Mouse (Mus musculus) G1E (cell line): ENCODE measurements around the gene Olfr1444.

ENCODE experiments used
- CTCF ChIP-seq: IDR thresholded peaks from 2 replicates; pipeline ENCODE4 v1.5.1; 2012; ENCODE audit warnings: low read depth, low read length, inconsistent platforms, mixed read lengths
- GATA1 ChIP-seq: IDR thresholded peaks from 2 replicates; pipeline ENCODE4 v1.6.1; 2012; ENCODE audit warnings: borderline replicate concordance, low read length, inconsistent platforms, mixed read lengths
- GATA2 ChIP-seq: IDR thresholded peaks from 2 replicates; pipeline ENCODE4 v1.6.1; 2012; ENCODE audit warnings: low read depth, low read length, inconsistent platforms, borderline replicate concordance
- POLR2AphosphoS5 ChIP-seq: IDR thresholded peaks from 2 replicates; pipeline ENCODE4 v1.6.1; 2012; ENCODE audit warnings: low read depth, low read length, inconsistent platforms; ENCODE audit not compliant: insufficient replicate concordance
- TAL1 ChIP-seq: conservative IDR thresholded peaks from 2 replicates; pipeline ENCODE4 v1.6.1; 2012; ENCODE audit warnings: low read depth, low read length, inconsistent platforms, mixed read lengths

DNA sequence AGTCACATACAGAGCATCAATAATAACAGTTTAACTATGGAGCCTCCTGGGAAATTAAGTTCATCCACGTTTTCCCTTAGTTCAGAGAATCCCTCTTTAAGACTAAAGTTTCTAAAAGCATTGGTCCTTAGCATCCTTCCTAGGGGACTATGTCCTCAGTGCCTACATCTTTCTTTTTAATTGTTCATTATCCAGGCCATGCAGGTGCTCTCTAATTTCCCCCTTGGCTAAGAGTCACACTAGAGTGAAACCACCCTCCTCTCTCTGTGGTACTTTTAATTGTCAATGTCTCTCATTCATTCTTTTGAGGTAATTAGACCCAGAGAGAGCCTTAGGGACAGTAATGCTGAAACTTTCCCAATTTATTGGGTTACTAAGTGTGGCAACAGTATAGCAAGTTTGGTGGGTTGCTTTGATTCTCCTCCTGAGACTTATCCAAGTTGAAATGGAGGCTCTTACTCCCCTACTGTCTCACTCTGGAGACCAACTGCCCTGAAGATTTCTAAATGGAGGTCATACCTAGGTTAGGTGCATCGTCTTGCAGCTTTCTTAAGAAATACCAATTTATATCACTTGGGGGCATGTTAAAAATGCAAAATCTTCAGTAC lies 26.2 kb upstream of the Olfr1444 start:
- no peak for TF ChIP-seq GATA1
- TF ChIP-seq CTCF = no peak
- no peak for TF ChIP-seq GATA2
- no peak for TF ChIP-seq POLR2AphosphoS5
- no peak for TF ChIP-seq TAL1
